Mouse (Mus musculus): ENCODE results near the gene Zbtb12. TPM values are rescaled to one million over a fixed set of nuclear protein-coding genes. Genes with fewer than 3 reads are reported as not detected.

Gene Zbtb12
- polyA plus RNA-seq, 1 experiment from 2014 or later = 1.9 TPM

DNA sequence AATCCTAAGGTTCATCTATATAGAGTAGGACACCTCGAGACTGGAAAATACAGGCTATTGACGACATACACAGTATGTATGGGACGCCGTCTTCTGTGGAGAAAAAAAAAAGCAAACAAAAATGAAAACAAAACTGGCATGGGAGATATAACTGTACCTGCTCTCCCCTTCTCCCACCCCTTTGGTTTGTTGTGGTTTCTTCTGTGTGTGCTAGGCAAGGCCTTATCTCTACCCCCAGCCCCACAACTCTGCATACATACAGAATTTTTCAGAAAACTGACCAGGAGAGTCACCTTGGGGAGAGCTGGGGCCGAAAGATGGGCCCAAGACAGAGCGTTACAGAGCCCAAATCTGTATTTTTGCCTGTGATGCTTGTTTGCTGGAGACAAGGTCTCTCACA is 5.4 kb downstream of the Zbtb12 start:
- no peaks in the 10 kb centered on the region for H3K27me3 ChIP-seq (ENCODE audit: control insufficient read depth, insufficient read depth, low read length)
- no peaks in the 10 kb centered on the region for H3K36me3 ChIP-seq (ENCODE audit: control insufficient read depth, insufficient read depth, low read length)
- no peak overlapping the region for H3K4me3 ChIP-seq (ENCODE audit: low read depth, low read length)
- no peaks in the 10 kb centered on the region for H3K9me3 ChIP-seq (ENCODE audit: control insufficient read depth, low read length)
- 93% methylated on average over 6 of the region's 6 CpGs for WGBS
- no peak overlapping the region for H3K27ac ChIP-seq (replicated peaks; ENCODE audit: low read depth, low read length)
- ATAC-seq (ENCODE audit: insufficient number of reproducible peaks, low FRiP score, low TSS enrichment, low read depth) (no peak), DNase-seq (ENCODE audit: low spot score) (no peak)
- no peaks in the 10 kb centered on the region for H3K4me1 ChIP-seq (ENCODE audit: control insufficient read depth, insufficient read depth, low read length)
- no peak overlapping the region for H3K4me2 ChIP-seq (ENCODE audit: low read depth, severe bottlenecking)
- H3K9ac ChIP-seq (ENCODE audit: low read length) = no peak overlapping the region

- H3K4me2 ChIP-seq (ENCODE audit: low read depth, severe bottlenecking) = no peak overlapping the region
- no peak for DNase-seq (ENCODE audit: low spot score)
- H3K4me1 ChIP-seq (ENCODE audit: control insufficient read depth, insufficient read depth, low read length) = no peaks in the 10 kb centered on the region
- ATAC-seq (ENCODE audit: insufficient number of reproducible peaks, low FRiP score, low TSS enrichment, low read depth) = no peak
- H3K27me3 ChIP-seq (ENCODE audit: control insufficient read depth, insufficient read depth, low read length) = no peaks in the 10 kb centered on the region
- no peaks in the 10 kb centered on the region for H3K36me3 ChIP-seq (ENCODE audit: control insufficient read depth, insufficient read depth, low read length)
- H3K9ac ChIP-seq (ENCODE audit: low read length) = no peak overlapping the region
- H3K4me3 ChIP-seq (ENCODE audit: low read depth, low read length) = no peak overlapping the region
- no peak overlapping the region for H3K27ac ChIP-seq (replicated peaks; ENCODE audit: low read depth, low read length)
- no peaks in the 10 kb centered on the region for H3K9me3 ChIP-seq (ENCODE audit: control insufficient read depth, low read length)
- WGBS = 79% methylated on average over 3 of the region's 3 CpGs
These were observed 6.3 kb downstream of the Zbtb12 start for GRCm38 (mm10) chr17:34885615-34886014.

GRCm38 (mm10) chr17:34887942-34888341 is 8.7 kb downstream of the Zbtb12 start:
- H3K27me3 ChIP-seq (ENCODE audit: control insufficient read depth, insufficient read depth, low read length) = no peaks in the 10 kb centered on the region
- ATAC-seq (ENCODE audit: insufficient number of reproducible peaks, low FRiP score, low TSS enrichment, low read depth) = no peak
- no peaks in the 10 kb centered on the region for H3K4me1 ChIP-seq (ENCODE audit: control insufficient read depth, insufficient read depth, low read length)
- WGBS = 85% methylated on average over 5 of the region's 5 CpGs
- no peaks in the 10 kb centered on the region for H3K9me3 ChIP-seq (ENCODE audit: control insufficient read depth, low read length)
- no peak overlapping the region for H3K4me2 ChIP-seq (ENCODE audit: low read depth, severe bottlenecking)
- H3K27ac ChIP-seq (replicated peaks; ENCODE audit: low read depth, low read length) = no peak overlapping the region
- H3K4me3 ChIP-seq (ENCODE audit: low read depth, low read length) = no peak overlapping the region
- no peak overlapping the region for H3K9ac ChIP-seq (ENCODE audit: low read length)
- DNase-seq (ENCODE audit: low spot score) = no peak
- H3K36me3 ChIP-seq (ENCODE audit: control insufficient read depth, insufficient read depth, low read length) = no peaks in the 10 kb centered on the region

DNA sequence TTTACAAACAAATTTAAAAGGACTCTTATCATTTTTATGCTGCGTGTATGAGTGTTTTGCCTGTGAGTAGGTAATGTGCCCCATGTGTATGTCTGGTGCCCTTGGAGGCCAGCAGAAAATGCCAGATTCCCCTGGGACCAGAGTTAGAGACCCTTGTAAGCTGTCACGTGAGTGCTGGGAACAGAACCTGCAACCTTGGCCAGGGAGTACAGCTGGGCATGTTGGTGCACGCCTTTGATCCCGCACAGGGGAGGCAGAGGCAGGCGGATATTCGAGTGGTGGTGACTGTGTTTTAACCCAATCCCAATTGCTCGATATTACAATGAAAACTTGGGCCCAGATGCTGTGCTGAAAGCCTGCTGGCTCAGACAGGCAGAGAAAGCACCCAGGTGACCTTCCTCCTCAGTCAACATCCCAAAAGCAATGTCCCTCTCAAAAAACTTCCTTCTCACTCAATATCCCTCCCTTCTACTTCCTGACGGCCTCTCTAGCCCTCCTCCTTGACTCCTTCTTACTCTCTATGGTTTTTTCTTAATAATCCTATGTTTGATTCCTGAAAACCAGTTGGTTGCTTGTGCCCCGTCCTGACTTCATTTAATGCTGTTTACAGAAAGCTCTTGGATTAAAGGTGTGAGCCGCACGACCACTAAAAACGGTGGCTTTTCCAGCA is 10.9 kb downstream of the Zbtb12 start:
- 86% methylated on average over 12 of the region's 12 CpGs for WGBS
- no peak for ATAC-seq (ENCODE audit: insufficient number of reproducible peaks, low FRiP score, low TSS enrichment, low read depth)
- no peak overlapping the region for H3K27ac ChIP-seq (replicated peaks; ENCODE audit: low read depth, low read length)

GRCm38 (mm10) chr17:34891377-34891776 is 12.1 kb downstream of the Zbtb12 start:
- H3K4me3 ChIP-seq (ENCODE audit: low read depth, low read length) = no peak overlapping the region
- no peaks in the 10 kb centered on the region for H3K27me3 ChIP-seq (ENCODE audit: control insufficient read depth, insufficient read depth, low read length)
- H3K27ac ChIP-seq (replicated peaks; ENCODE audit: low read depth, low read length) = no peak overlapping the region
- 88% methylated on average over 2 of the region's 2 CpGs for WGBS
- H3K36me3 ChIP-seq (ENCODE audit: control insufficient read depth, insufficient read depth, low read length) = peaks cover 7% of the 10 kb centered on the region
- no peak overlapping the region for H3K9ac ChIP-seq (ENCODE audit: low read length)
- ATAC-seq (ENCODE audit: insufficient number of reproducible peaks, low FRiP score, low TSS enrichment, low read depth) (no peak), DNase-seq (ENCODE audit: low spot score) (no peak)
- peaks cover 7% of the 10 kb centered on the region; the same call in 1 of the 2 replicates for H3K4me1 ChIP-seq (ENCODE audit: control insufficient read depth, insufficient read depth, low read length)
- H3K4me2 ChIP-seq (ENCODE audit: low read depth, severe bottlenecking) = no peak overlapping the region
- no peaks in the 10 kb centered on the region for H3K9me3 ChIP-seq (ENCODE audit: control insufficient read depth, low read length)

More for the DNA sequence above, 10.9 kb downstream of the Zbtb12 start:
- H3K9me3 ChIP-seq (ENCODE audit: control insufficient read depth, low read length) = no peaks in the 10 kb centered on the region
- H3K36me3 ChIP-seq (ENCODE audit: control insufficient read depth, insufficient read depth, low read length) = no peaks in the 10 kb centered on the region
- peaks cover 7% of the 10 kb centered on the region; the same call in 1 of the 2 replicates for H3K4me1 ChIP-seq (ENCODE audit: control insufficient read depth, insufficient read depth, low read length)
- H3K4me3 ChIP-seq (ENCODE audit: low read depth, low read length) = no peak overlapping the region
- H3K4me2 ChIP-seq (ENCODE audit: low read depth, severe bottlenecking) = no peak overlapping the region
- no peak overlapping the region for H3K9ac ChIP-seq (ENCODE audit: low read length)
- DNase-seq (ENCODE audit: low spot score) = no peak
- no peaks in the 10 kb centered on the region for H3K27me3 ChIP-seq (ENCODE audit: control insufficient read depth, insufficient read depth, low read length)

DNA sequence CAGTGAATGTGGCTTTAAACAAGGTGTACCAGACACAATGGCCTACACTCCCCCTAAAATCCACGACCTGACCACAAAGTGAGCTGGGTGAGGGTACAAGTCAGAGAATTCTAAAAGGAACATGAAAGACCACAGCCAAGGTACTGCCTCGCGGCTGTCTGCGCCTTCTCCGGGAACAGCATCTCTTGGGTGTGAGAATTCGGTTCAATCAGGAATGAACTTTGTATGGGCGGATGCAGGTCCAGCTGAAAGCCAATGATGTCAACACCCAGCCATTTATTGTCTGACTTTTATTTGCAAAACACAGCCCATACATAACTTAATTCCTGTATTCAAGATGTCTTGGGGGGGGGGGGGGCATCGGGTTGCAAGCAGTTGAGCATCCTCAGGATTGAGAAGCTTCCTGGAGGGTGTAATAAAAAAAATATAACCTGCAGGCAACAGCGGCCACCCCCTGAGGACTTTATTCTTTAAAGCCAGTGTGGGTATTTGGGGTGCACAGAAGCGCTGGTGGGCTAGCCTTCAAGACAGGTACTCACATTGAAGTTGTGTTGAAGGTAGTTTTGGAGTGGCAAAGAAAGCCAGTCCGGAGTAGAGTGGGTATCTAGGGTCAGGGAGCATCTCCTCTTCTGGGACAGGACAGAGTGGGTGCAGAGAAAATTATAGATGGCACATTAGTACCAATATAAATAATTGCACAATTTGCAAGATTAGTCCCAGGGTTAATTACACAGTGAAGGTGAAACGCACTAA is 14.0 kb downstream of the Zbtb12 start:
- DNase-seq (ENCODE audit: low spot score) = no peak
- H3K4me2 ChIP-seq (ENCODE audit: low read depth, severe bottlenecking) = peak overlapping the region; percentile 54
- no peaks in the 10 kb centered on the region for H3K27me3 ChIP-seq (ENCODE audit: control insufficient read depth, insufficient read depth, low read length)
- peak overlapping the region; percentile 83; the same call in 1 of the 2 replicates for H3K4me3 ChIP-seq (ENCODE audit: low read depth, low read length)
- H3K27ac ChIP-seq (replicated peaks; ENCODE audit: low read depth, low read length) = no peak overlapping the region
- H3K9ac ChIP-seq (ENCODE audit: low read length) = peak overlapping the region; percentile 93
- WGBS = 72% methylated on average over 12 of the region's 12 CpGs
- peaks cover 8% of the 10 kb centered on the region for H3K36me3 ChIP-seq (ENCODE audit: control insufficient read depth, insufficient read depth, low read length)
- ATAC-seq (ENCODE audit: insufficient number of reproducible peaks, low FRiP score, low TSS enrichment, low read depth) = no peak
- peaks cover 15% of the 10 kb centered on the region; the same call in 1 of the 2 replicates for H3K4me1 ChIP-seq (ENCODE audit: control insufficient read depth, insufficient read depth, low read length)
- H3K9me3 ChIP-seq (ENCODE audit: control insufficient read depth, low read length) = no peaks in the 10 kb centered on the region

GRCm38 (mm10) chr17:34894074-34894597 is 14.9 kb downstream of the Zbtb12 start:
- Histone ChIP-seq H3K4me1 (ENCODE audit: control insufficient read depth, insufficient read depth, low read length) (peaks cover 15% of the 10 kb centered on the region; the same call in 1 of the 2 replicates), H3K27me3 (ENCODE audit: control insufficient read depth, insufficient read depth, low read length) (no peaks in the 10 kb centered on the region), H3K36me3 (ENCODE audit: control insufficient read depth, insufficient read depth, low read length) (peaks cover 8% of the 10 kb centered on the region), H3K4me3 (ENCODE audit: low read depth, low read length) (peak overlapping the region; percentile 83), H3K9me3 (ENCODE audit: control insufficient read depth, low read length) (no peaks in the 10 kb centered on the region), H3K4me2 (ENCODE audit: low read depth, severe bottlenecking) (peak overlapping the region; percentile 89), H3K9ac (ENCODE audit: low read length) (peak overlapping the region; percentile 93), H3K27ac (replicated peaks; ENCODE audit: low read depth, low read length) (peak overlapping the region; percentile 90)
- ATAC-seq (ENCODE audit: insufficient number of reproducible peaks, low FRiP score, low TSS enrichment, low read depth) = peak; percentile 87
- 0% methylated on average over 33 of the region's 51 CpGs for WGBS
- peak; percentile 96 for DNase-seq (ENCODE audit: low spot score)

DNA sequence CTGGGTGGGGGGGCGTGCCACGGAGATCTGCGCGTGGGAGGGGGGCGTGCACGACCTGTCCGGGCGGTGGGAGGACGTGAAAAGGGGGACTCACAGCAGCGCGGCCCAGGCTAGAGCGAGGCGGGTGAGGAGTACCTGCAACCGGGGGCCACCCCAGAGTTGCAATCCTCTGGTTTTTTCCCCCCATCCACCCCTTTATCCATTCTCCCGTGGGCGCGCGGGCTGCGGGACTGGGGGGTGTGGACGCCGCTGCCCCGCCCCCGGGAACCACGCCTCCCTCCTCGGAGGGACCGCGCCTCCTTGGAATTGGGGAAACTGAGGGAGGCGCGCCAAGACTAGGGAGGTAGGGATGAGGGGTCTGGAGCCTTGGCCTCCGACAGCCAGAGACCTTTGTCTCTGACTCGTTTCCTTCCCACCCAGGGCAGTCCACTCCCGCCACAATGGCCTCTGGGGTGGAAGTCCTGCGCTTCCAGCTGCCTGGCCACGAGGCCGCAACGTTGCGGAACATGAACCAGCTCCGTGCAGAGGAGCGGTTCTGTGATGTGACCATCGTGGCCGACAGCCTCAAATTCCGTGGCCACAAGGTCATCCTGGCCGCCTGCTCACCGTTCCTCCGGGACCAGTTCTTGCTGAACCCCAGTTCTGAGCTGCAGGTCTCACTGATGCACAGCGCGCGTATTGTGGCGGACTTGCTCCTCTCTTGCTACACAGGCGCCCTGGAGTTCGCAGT is 15.7 kb downstream of the Zbtb12 start:
- Histone ChIP-seq H3K4me1 (ENCODE audit: control insufficient read depth, insufficient read depth, low read length) (peaks cover 15% of the 10 kb centered on the region; the same call in 1 of the 2 replicates), H3K9ac (ENCODE audit: low read length) (peak overlapping the region; percentile 93), H3K27ac (replicated peaks; ENCODE audit: low read depth, low read length) (peak overlapping the region; percentile 90), H3K27me3 (ENCODE audit: control insufficient read depth, insufficient read depth, low read length) (no peaks in the 10 kb centered on the region), H3K4me3 (ENCODE audit: low read depth, low read length) (peak overlapping the region; percentile 83), H3K4me2 (ENCODE audit: low read depth, severe bottlenecking) (peak overlapping the region; percentile 89), H3K36me3 (ENCODE audit: control insufficient read depth, insufficient read depth, low read length) (peaks cover 8% of the 10 kb centered on the region), H3K9me3 (ENCODE audit: control insufficient read depth, low read length) (no peaks in the 10 kb centered on the region)
- WGBS = 12% methylated on average over 38 of the region's 51 CpGs
- peak; percentile 64 for DNase-seq (ENCODE audit: low spot score)
- 0 out of 2 replicates have a peak, but pooled peaks have one; percentile 8 for ATAC-seq (ENCODE audit: insufficient number of reproducible peaks, low FRiP score, low TSS enrichment, low read depth)
